Mouse (Mus musculus) gastrocnemius, postnatal 10 days (tissue): ENCODE results near the gene Pcbd2. TPM values are rescaled to one million over a fixed set of nuclear protein-coding genes. Genes with fewer than 3 reads are reported as not detected.

ENCODE experiments used
- DNase-seq: peaks from one replicate; pipeline ENCODE4 v3.0.0; 2021; ENCODE audit warnings: mixed read lengths
- total RNA-seq, 2 experiments: library from RNA; stranded (reverse); gene quantifications; 2 replicates each; pipeline ENCODE4 v1.2.3; 2021

The Pcbd2 gene
- total RNA-seq, 2 experiments from 2014 or later = 25.8 to 30.5 TPM

GRCm38 (mm10) chr13:55826008-55826671, 99.0 kb downstream of the Pcbd2 start:
- peak; percentile 52 for DNase-seq

Other genes with a start within 250 kb of the Pcbd2 start
- gene Dbn1, start 239.3 kb upstream of the Pcbd2 start, total RNA-seq = 10 to 100 TPM; 52.6 to 71.2 TPM
- gene Pdlim7, start 213.7 kb upstream of the Pcbd2 start, total RNA-seq = 100 to 1,000 TPM; 458 to 513 TPM
- gene Dok3, start 198.1 kb upstream of the Pcbd2 start, total RNA-seq = 1 to 10 TPM; 2.0 to 4.0 TPM
- 10 to 100 TPM; 12.7 to 13.7 TPM for gene Ddx41, start 190.7 kb upstream of the Pcbd2 start, total RNA-seq
- 10 to 100 TPM; 19.9 to 26.5 TPM for gene Fam193b, start 156.2 kb upstream of the Pcbd2 start, total RNA-seq
- 100 to 1,000 TPM; 147 to 192 TPM for gene Tmed9, start 153.6 kb upstream of the Pcbd2 start, total RNA-seq
- 1 to 10 TPM; 8.3 to 9.2 TPM for gene B4galt7, start 127.5 kb upstream of the Pcbd2 start, total RNA-seq
- 10 to 100 TPM; 13.0 to 17.1 TPM for gene Caml, start 104.4 kb upstream of the Pcbd2 start, total RNA-seq
- gene Ddx46, start 92.3 kb upstream of the Pcbd2 start, total RNA-seq = 10 to 100 TPM; 27.8 to 30.1 TPM
- gene B230219D22Rik, start 34.2 kb upstream of the Pcbd2 start, total RNA-seq = 10 to 100 TPM; 36.4 to 41.9 TPM
- 10 to 100 TPM; 30.9 to 32.6 TPM for gene Txndc15, start 12.7 kb upstream of the Pcbd2 start, total RNA-seq
- under 1 TPM in 1 of 2 experiments, not detected in 1; 0.31 TPM for gene Catsper3, start 57.2 kb downstream of the Pcbd2 start, total RNA-seq
- 1 to 10 TPM; 1.2 to 2.9 TPM for gene Pitx1, start 108.8 kb downstream of the Pcbd2 start, total RNA-seq